Mouse (Mus musculus) stomach, embryonic 16.5 days (tissue): ENCODE results near the gene Ncbp3. TPM values are rescaled to one million over a fixed set of nuclear protein-coding genes. Genes with fewer than 3 reads are reported as not detected.
A peak's percentile ranks its signal among the peaks of the same experiment; 100 is the strongest.

Source experiments
- ATAC-seq: fragments of 200-750 bp; cut with Nextera tagmentation; 2 replicates; pipeline ENCODE4 v1.8.0; 2017; ENCODE audit warnings: moderate number of reproducible peaks, moderate TSS enrichment; ENCODE audit not compliant: insufficient read depth, low FRiP score
- H3K27ac ChIP-seq: fragments of 300-500 bp; sonication (generic); 2 replicates; pipeline ENCODE4 v1.5.1; 2014; ENCODE audit warnings: low read length
- H3K27me3 ChIP-seq: fragments of 300-500 bp; sonication (generic); 2 replicates; pipeline ENCODE4 v1.6.1; 2014; ENCODE audit warnings: low read length, control low read depth, mixed read lengths; ENCODE audit not compliant: control insufficient read depth, insufficient read depth
- H3K36me3 ChIP-seq: fragments of 300-500 bp; sonication (generic); 2 replicates; pipeline ENCODE4 v1.6.1; 2014; ENCODE audit warnings: low read length; ENCODE audit not compliant: control insufficient read depth, insufficient read depth
- H3K4me1 ChIP-seq: fragments of 300-500 bp; sonication (generic); 2 replicates; pipeline ENCODE4 v1.6.1; 2014; ENCODE audit warnings: low read length, control low read depth, mixed read lengths; ENCODE audit not compliant: control insufficient read depth, insufficient read depth
- H3K4me2 ChIP-seq: fragments of 300-500 bp; sonication (generic); 2 replicates; pipeline ENCODE4 v1.6.1; 2014; ENCODE audit warnings: low read depth, low read length, mixed read lengths
- H3K4me3 ChIP-seq: fragments of 300-500 bp; sonication (generic); replicated peaks from 2 replicates; pipeline ENCODE4 v1.5.1; 2014; ENCODE audit warnings: mild to moderate bottlenecking, low read length
- H3K9ac ChIP-seq: fragments of 300-500 bp; sonication (generic); 2 replicates; pipeline ENCODE4 v1.6.1; 2014; ENCODE audit warnings: low read length
- H3K9me3 ChIP-seq: fragments of 300-500 bp; sonication (generic); replicated peaks from 2 replicates; pipeline ENCODE4 v1.6.1; 2016; ENCODE audit warnings: low read length, control low read depth; ENCODE audit not compliant: control insufficient read depth
- WGBS: fragments of 180-500 bp; shearing (Covaris S2); extraction: QIAGEN DNeasy Blood & Tissue Kit; methylation state at CpG from one replicate; pipeline ENCODE4 v1.1.7; 2014; 5-methylcytosine and 5-hydroxymethylcytosine counted together
- polyA plus RNA-seq: library from polyadenylated mRNA; unstranded; fragments of >200 nt; fragmentation: Nextera tagmentation; extraction: Ambion mirVana; gene quantifications from 2 replicates; pipeline ENCODE4 v1.2.1, GENCODE M21; 2015

The Ncbp3 gene
- polyA plus RNA-seq, 1 experiment from 2014 or later: 10.8 TPM

DNA sequence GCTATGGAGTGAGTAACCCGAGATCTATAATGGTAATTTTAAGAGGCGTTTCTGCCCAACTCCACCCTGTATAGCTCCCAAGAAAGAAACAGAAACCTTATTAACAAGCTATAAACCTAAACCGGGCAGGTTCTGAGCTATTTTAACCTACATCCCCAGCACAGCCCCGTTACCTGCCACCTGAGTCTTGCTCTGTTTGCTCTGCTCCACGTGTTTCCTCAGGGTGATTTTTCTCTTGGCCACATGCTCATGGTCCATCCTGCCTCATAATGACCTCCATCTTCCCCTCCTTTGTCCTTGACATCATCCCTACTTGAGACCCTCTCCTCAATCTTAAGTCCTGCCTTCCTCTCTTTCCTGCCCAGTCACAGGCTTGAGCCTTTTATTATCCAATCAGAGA, 86.6 kb downstream of the Ncbp3 start:
- H3K9ac ChIP-seq: no peak overlapping the region
- no peaks in the 10 kb centered on the region for H3K36me3 ChIP-seq
- WGBS: 79% methylated on average over 5 of the region's 5 CpGs
- ATAC-seq: no peak
- H3K4me3 ChIP-seq: no peak overlapping the region
- H3K27me3 ChIP-seq: no peaks in the 10 kb centered on the region
- no peak overlapping the region for H3K4me2 ChIP-seq
- peaks cover 18% of the 10 kb centered on the region for H3K4me1 ChIP-seq
- no peak overlapping the region for H3K27ac ChIP-seq
- H3K9me3 ChIP-seq: no peaks in the 10 kb centered on the region

DNA sequence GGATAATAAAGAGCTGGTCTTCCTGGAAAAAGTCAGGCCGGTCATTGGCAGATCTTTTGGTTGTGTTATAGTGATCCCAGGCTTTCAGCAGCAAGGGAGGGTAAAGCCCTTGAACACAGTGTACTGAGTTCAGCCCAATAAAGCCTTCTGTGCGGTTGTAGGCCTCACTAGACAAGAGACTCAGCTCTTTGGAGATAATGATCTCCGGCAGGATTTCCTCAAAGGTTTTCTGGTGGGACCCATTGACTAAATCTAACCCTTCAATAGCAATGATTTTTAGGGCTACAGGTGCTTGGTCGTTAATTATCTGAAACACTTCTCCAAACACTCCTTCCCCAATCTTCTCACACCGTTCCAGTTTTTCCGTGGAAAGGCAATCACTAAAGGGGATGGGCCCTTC, 89.0 kb downstream of the Ncbp3 start:
- H3K27ac ChIP-seq: no peak overlapping the region

DNA sequence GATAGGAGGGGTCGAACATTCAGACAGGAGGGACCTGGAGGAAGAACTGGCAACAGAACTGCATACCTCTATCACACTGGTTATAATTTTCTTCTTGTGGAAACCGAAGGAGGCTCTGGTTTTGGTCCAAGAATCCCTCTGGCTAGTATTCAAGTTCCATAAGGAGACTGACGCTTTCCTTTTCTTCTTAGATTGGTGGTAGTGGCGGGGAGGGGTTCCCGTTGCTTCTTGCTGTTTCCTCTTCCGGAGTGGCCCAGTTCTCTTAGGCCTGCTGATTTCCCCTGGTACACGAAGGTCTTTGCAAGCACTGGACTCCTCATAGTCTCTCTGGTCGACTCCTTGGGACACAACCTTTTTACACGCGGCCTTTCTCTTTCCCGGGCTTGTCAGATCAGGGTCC, 89.5 kb downstream of the Ncbp3 start:
- Histone ChIP-seq H3K9me3 (no peaks in the 10 kb centered on the region), H3K4me3 (peak overlapping the region; percentile 91), H3K9ac (peak overlapping the region; percentile 85), H3K36me3 (no peaks in the 10 kb centered on the region), H3K4me1 (peaks cover 18% of the 10 kb centered on the region), H3K27me3 (no peaks in the 10 kb centered on the region), H3K27ac (no peak overlapping the region), H3K4me2 (peak overlapping the region; percentile 70)
- 13% methylated on average over 11 of the region's 11 CpGs for WGBS
- ATAC-seq: no peak

More for the DNA sequence above, 89.0 kb downstream of the Ncbp3 start:
- Histone ChIP-seq H3K4me2 (peak overlapping the region; percentile 70), H3K9me3 (no peaks in the 10 kb centered on the region), H3K36me3 (no peaks in the 10 kb centered on the region), H3K4me3 (peak overlapping the region; percentile 91), H3K9ac (peak overlapping the region; percentile 85), H3K27me3 (no peaks in the 10 kb centered on the region), H3K4me1 (peaks cover 18% of the 10 kb centered on the region)
- no peak for ATAC-seq
- 68% methylated on average over 6 of the region's 6 CpGs for WGBS

- ATAC-seq: peak; percentile 92
- peak within 1 kb of the TSS; percentile 70 for H3K4me2 ChIP-seq
- WGBS: under 1% methylated on average over 84 of the region's 84 CpGs
Observed at GRCm38 (mm10) chr11:73137591-73138501, 90.3 kb downstream of the Ncbp3 start, which contains the start of gene Haspin. TSS of gene Haspin (minus strand) at chr11:73138294.

More at GRCm38 (mm10) chr11:73137591-73138501, 90.3 kb downstream of the Ncbp3 start, which contains the start of gene Haspin:
- H3K4me1 ChIP-seq: peaks cover 18% of the 10 kb centered on the region
- H3K27me3 ChIP-seq: no peaks in the 10 kb centered on the region
- no peak within 1 kb of the TSS for H3K27ac ChIP-seq
- H3K36me3 ChIP-seq: no peaks in the 10 kb centered on the region
- H3K4me3 ChIP-seq: peak within 1 kb of the TSS; percentile 91
- H3K9ac ChIP-seq: peak within 1 kb of the TSS; percentile 85
- no peaks in the 10 kb centered on the region for H3K9me3 ChIP-seq

Other genes with a start within 250 kb of the Ncbp3 start
- gene Atp2a3, start 86.6 kb upstream of the Ncbp3 start, polyA plus RNA-seq: 23.9 and 28.9 TPM in 2 replicates
- 25.4 and 30.6 TPM in 2 replicates for gene P2rx1, start 48.7 kb upstream of the Ncbp3 start, polyA plus RNA-seq
- gene Camkk1, start 28.8 kb upstream of the Ncbp3 start, polyA plus RNA-seq: 13.9 and 15.5 TPM in 2 replicates
- gene Itgae, start 42.8 kb downstream of the Ncbp3 start, polyA plus RNA-seq: 0.31 and 0.36 TPM in 2 replicates
- 11.9 and 12.5 TPM in 2 replicates for gene Haspin, start 90.5 kb downstream of the Ncbp3 start, polyA plus RNA-seq
- 0.36 and 0.65 TPM in 2 replicates for gene P2rx5, start 112.6 kb downstream of the Ncbp3 start, polyA plus RNA-seq
- gene Emc6, start 129.3 kb downstream of the Ncbp3 start, polyA plus RNA-seq: 94.1 and 101 TPM in 2 replicates
- gene Tax1bp3, start 129.3 kb downstream of the Ncbp3 start, polyA plus RNA-seq: 214 and 230 TPM in 2 replicates
- gene Ctns, start 151.3 kb downstream of the Ncbp3 start, polyA plus RNA-seq: 18.3 and 19.6 TPM in 2 replicates
- 3.3 and 4.0 TPM in 2 replicates for gene Shpk, start 151.7 kb downstream of the Ncbp3 start, polyA plus RNA-seq
- gene Trpv1, start 186.5 kb downstream of the Ncbp3 start, polyA plus RNA-seq: not detected in 2 replicates
- gene Trpv3, start 219.6 kb downstream of the Ncbp3 start, polyA plus RNA-seq: 0.40 and 0.47 TPM in 2 replicates